Mouse (Mus musculus) heart, embryonic 14.5 days (tissue): ENCODE measurements around the gene Invs. TPM values are rescaled to one million over a fixed set of nuclear protein-coding genes. Genes with fewer than 3 reads are reported as not detected.

ENCODE experiments used
- ATAC-seq: fragments of 200-750 bp; cut with Nextera tagmentation; 2 replicates; pipeline ENCODE4 v1.8.0; 2017; ENCODE audit warnings: low read depth, moderate TSS enrichment; ENCODE audit not compliant: insufficient number of reproducible peaks, insufficient read depth, low FRiP score
- H3K27ac ChIP-seq, 2 experiments: fragments of 200-500 bp in 1 of 2; fragments of 300-500 bp in 1 of 2; sonication (generic) in 1 of 2; replicated peaks in 1 of 2; 2 replicates each; pipeline ENCODE4 v1.5.1; 2012 to 2014; ENCODE audit warnings: low read depth in 2 of 2, low read length in 2 of 2, control low read depth in 1 of 2, mild to moderate bottlenecking in 1 of 2, mixed read lengths in 1 of 2; ENCODE audit not compliant: control insufficient read depth in 1 of 2, insufficient read depth in 1 of 2
- H3K27me3 ChIP-seq: fragments of 300-500 bp; sonication (generic); 2 replicates; pipeline ENCODE4 v1.6.1; 2014; ENCODE audit warnings: mild to moderate bottlenecking, low read length, control low read depth; ENCODE audit not compliant: control insufficient read depth, insufficient read depth
- H3K36me3 ChIP-seq: fragments of 300-500 bp; sonication (generic); 2 replicates; pipeline ENCODE4 v1.6.1; 2014; ENCODE audit warnings: mild to moderate bottlenecking, control low read depth, low read length, mixed read lengths; ENCODE audit not compliant: control insufficient read depth, insufficient read depth
- H3K4me1 ChIP-seq, 2 experiments: fragments of 200-500 bp in 1 of 2; fragments of 300-500 bp in 1 of 2; sonication (generic) in 1 of 2; 2 replicates each; pipeline ENCODE4 v1.6.1; 2012 to 2014; ENCODE audit warnings: low read length in 2 of 2, control low read depth in 1 of 2, mixed read lengths in 1 of 2; ENCODE audit not compliant: control insufficient read depth in 2 of 2, insufficient read depth in 2 of 2
- H3K4me2 ChIP-seq: fragments of 300-500 bp; sonication (generic); 2 replicates; pipeline ENCODE4 v1.6.1; 2014; ENCODE audit warnings: mild to moderate bottlenecking, low read length
- H3K4me3 ChIP-seq, 2 experiments: fragments of 200-500 bp in 1 of 2; fragments of 300-500 bp in 1 of 2; sonication (generic) in 1 of 2; 2 replicates each; pipeline ENCODE4 v1.5.1; 2012 to 2014; ENCODE audit warnings: low read length in 2 of 2, mild to moderate bottlenecking in 2 of 2, control low read depth in 1 of 2, low read depth in 1 of 2, moderate library complexity in 1 of 2; ENCODE audit not compliant: control insufficient read depth in 1 of 2, insufficient read depth in 1 of 2
- H3K9ac ChIP-seq: fragments of 300-500 bp; sonication (generic); 2 replicates; pipeline ENCODE4 v1.6.1; 2014; ENCODE audit warnings: mild to moderate bottlenecking, low read length
- H3K9me3 ChIP-seq: fragments of 300-500 bp; sonication (generic); 2 replicates; pipeline ENCODE4 v1.6.1; 2016; ENCODE audit warnings: low read length, control low read depth; ENCODE audit not compliant: control insufficient read depth
- WGBS: fragments of 180-500 bp; shearing (Covaris S2); extraction: QIAGEN DNeasy Blood & Tissue Kit; methylation state at CpG from one replicate; pipeline ENCODE4 v1.1.7; 2014; 5-methylcytosine and 5-hydroxymethylcytosine counted together
- polyA plus RNA-seq: library from polyadenylated mRNA; unstranded; fragments of >200 nt; fragmentation: Nextera tagmentation; extraction: Ambion mirVana; gene quantifications from 2 replicates; pipeline ENCODE4 v1.2.1, GENCODE M21; 2014

The Invs gene
- polyA plus RNA-seq, 1 experiment from 2014 or later: 4.2 TPM

- no peaks in the 10 kb centered on the region for H3K36me3 ChIP-seq
- H3K4me1 ChIP-seq: peaks cover 0 to 10% of the 10 kb centered on the region in 2 experiments; a peak in 1 of 4 replicates
- H3K4me2 ChIP-seq: no peak overlapping the region
- H3K9me3 ChIP-seq: no peaks in the 10 kb centered on the region
- no peaks in the 10 kb centered on the region for H3K27me3 ChIP-seq
- no peak overlapping the region for H3K9ac ChIP-seq
- H3K27ac ChIP-seq: no peak overlapping the region
- no peak overlapping the region for H3K4me3 ChIP-seq
- no peak for ATAC-seq
- 94% methylated on average over 3 of the region's 3 CpGs for WGBS
Observed at GRCm38 (mm10) chr4:48267683-48268082, 11.9 kb upstream of the Invs start.

DNA sequence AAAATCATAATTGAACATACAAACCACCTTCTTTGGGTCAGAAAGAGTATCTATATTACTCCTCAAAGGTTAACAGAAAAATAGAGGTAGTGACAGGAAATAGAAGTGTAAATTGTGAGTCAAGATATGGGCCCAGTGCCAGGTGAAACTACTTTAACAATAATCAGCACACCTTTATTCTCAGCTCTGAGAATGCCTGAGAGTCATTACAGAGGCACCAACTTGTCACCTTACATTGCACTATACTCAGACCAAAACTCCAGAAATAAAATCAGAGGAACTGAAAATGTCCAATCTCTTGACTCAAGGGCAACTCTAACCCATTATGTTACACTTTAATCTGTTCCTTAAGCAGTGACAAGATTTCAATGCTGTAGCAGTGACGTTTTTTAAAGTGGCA, 11.4 kb upstream of the Invs start:
- 86% methylated on average over 1 of the region's 1 CpGs for WGBS
- Histone ChIP-seq H3K36me3 (no peaks in the 10 kb centered on the region), H3K4me1 (peaks cover 0 to 10% of the 10 kb centered on the region in 2 experiments; a peak in 1 of 4 replicates), H3K9ac (no peak overlapping the region), H3K4me3 (no peak overlapping the region), H3K27me3 (no peaks in the 10 kb centered on the region), H3K9me3 (no peaks in the 10 kb centered on the region), H3K4me2 (no peak overlapping the region), H3K27ac (no peak overlapping the region)
- no peak for ATAC-seq

- no peaks in the 10 kb centered on the region for H3K9me3 ChIP-seq
- H3K27ac ChIP-seq: no peak overlapping the region
- H3K4me1 ChIP-seq: peaks cover 0 to 7% of the 10 kb centered on the region in 2 experiments; a peak in 1 of 4 replicates
- H3K27me3 ChIP-seq: no peaks in the 10 kb centered on the region
- ATAC-seq: no peak
- no peak overlapping the region for H3K4me2 ChIP-seq
- H3K36me3 ChIP-seq: no peaks in the 10 kb centered on the region
- H3K9ac ChIP-seq: no peak overlapping the region
- no peak overlapping the region for H3K4me3 ChIP-seq
Observed at GRCm38 (mm10) chr4:48270532-48270931, 9.0 kb upstream of the Invs start.

DNA sequence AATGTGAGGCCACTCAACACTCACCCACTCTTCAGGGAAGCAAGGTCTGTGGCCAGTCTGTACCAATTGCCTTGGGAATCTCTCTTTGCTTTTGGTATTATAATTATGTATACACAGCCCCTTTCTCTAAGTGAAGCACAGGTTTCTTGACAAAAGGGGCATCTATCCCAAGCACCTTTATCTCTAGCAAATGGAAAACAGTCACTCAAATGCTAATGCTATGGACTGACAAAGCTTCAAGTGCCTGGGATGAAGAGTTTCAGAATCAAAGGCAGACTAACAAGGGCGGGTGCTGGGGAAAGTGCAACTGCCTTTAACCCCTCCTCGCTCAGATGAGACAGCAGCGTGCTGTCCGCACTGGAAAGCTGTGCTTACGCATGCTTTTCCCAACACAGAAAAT, 7.7 kb upstream of the Invs start:
- Histone ChIP-seq H3K36me3 (no peaks in the 10 kb centered on the region), H3K4me2 (peak overlapping the region; percentile 45), H3K9me3 (no peaks in the 10 kb centered on the region), H3K27me3 (no peaks in the 10 kb centered on the region), H3K9ac (no peak overlapping the region; the same call in 1 of the 2 replicates), H3K4me1 (peaks cover 0 to 7% of the 10 kb centered on the region in 2 experiments; a peak in 1 of 4 replicates), H3K4me3 (no peak overlapping the region), H3K27ac (0 out of 4 replicates have a peak overlapping the region, but pooled peaks of 1 of the 2 experiments have one; percentile 24)
- WGBS: 26% methylated on average over 5 of the region's 5 CpGs
- no peak for ATAC-seq

DNA sequence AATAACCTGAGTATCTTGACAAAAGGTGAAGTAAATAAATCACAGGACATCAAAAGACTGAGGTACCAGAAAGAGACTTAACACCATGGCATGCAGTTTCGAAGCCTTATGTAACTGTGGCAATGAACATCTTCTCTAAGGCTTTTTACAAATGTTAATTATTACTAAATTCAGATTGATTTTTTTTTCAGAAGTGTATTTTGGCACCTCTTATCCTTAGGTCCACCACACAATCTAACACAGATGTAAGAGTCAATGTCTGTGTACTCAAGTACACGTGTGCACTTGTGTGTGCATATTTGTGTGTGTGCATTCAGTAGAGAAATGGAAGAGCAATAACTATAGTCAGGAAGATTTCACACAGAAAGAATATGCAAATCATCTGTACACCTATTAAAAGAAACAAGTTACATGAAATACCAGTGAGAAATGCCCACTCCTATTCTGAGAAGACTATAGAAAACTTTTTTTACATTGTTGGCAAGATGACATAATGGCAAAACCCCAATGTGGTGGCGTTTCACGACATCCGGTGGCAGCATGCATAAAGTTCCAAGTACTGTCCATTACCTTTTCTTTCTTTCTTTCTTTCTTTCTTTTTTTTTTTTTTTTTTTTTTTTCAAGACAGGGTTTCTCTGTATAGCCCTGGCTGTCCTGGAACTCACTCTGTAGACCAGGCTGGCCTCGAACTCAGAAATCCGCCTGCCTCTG, 6.3 kb upstream of the Invs start:
- ATAC-seq: no peak
- H3K4me2 ChIP-seq: no peak overlapping the region

DNA sequence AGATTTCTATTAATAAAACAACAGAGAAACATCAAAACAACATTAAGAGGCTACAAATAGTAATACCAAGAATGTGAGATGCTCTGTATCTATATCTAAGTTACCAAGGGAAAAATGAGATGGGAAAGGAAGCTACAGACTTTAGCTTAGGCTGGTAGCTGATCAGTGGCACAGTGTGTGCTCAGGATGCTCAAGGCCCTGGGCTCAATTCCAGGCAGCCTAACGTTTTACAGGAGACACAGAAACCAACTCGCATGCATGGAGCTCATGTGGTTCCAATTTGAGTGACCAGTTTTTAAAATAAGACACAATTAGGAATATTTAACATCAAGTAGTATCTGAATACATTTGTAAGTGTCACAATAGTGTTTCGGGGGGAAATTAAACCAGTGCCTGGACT, 3.8 kb upstream of the Invs start:
- 77% methylated on average over 3 of the region's 3 CpGs for WGBS
- Histone ChIP-seq H3K36me3 (no peaks in the 10 kb centered on the region), H3K4me3 (no peak overlapping the region), H3K9ac (no peak overlapping the region), H3K9me3 (no peaks in the 10 kb centered on the region), H3K27me3 (no peaks in the 10 kb centered on the region), H3K4me1 (peaks cover 0 to 14% of the 10 kb centered on the region in 2 experiments; a peak in 3 of 4 replicates), H3K4me2 (no peak overlapping the region), H3K27ac (no peak overlapping the region)
- no peak for ATAC-seq

More for the DNA sequence above, 6.3 kb upstream of the Invs start:
- 92% methylated on average over 7 of the region's 7 CpGs for WGBS
- Histone ChIP-seq H3K27me3 (no peaks in the 10 kb centered on the region), H3K9me3 (no peaks in the 10 kb centered on the region), H3K4me3 (no peak overlapping the region), H3K4me1 (peaks cover 0 to 6% of the 10 kb centered on the region in 2 experiments; a peak in 1 of 4 replicates), H3K36me3 (no peaks in the 10 kb centered on the region), H3K9ac (no peak overlapping the region), H3K27ac (no peak overlapping the region)

DNA sequence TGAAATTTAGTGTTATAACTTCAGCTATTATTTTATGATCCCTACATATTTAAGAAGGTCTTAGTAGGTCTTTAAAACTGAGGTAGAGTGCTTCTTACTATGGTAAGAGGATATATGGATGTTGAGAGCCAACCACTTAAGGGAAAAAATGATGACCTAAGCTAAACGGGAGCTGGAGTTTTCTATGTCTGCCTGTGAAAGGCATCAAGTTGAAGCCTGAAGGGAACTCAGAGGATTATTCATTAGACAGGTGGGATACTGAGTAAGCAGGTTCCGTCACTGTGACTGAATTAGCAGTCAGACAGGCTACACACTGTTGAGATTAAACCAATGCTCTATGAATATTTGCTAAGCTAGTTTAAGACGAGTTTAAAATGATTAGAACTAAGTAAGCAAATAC, 2.5 kb upstream of the Invs start:
- Histone ChIP-seq H3K27ac (no peak overlapping the region), H3K9ac (no peak overlapping the region), H3K36me3 (no peaks in the 10 kb centered on the region), H3K4me3 (no peak overlapping the region), H3K4me1 (peaks cover 0 to 10% of the 10 kb centered on the region in 2 experiments; a peak in 3 of 4 replicates), H3K9me3 (no peaks in the 10 kb centered on the region), H3K27me3 (no peaks in the 10 kb centered on the region), H3K4me2 (no peak overlapping the region)
- ATAC-seq: no peak
- WGBS: 79% methylated on average over 3 of the region's 3 CpGs
